Mouse (Mus musculus) liver, embryonic 12.5 days (tissue): ENCODE data around the gene Sez6. TPM values are rescaled to one million over a fixed set of nuclear protein-coding genes. Genes with fewer than 3 reads are reported as not detected.

Experiments used
- ATAC-seq: fragments of 200-750 bp; cut with Nextera tagmentation; 2 replicates; pipeline ENCODE4 v1.8.0; 2017; ENCODE audit warnings: moderate number of reproducible peaks, mild to moderate bottlenecking, moderate library complexity
- H3K27ac ChIP-seq: fragments of 300-500 bp; sonication (generic); 2 replicates; pipeline ENCODE4 v1.5.1; 2016; ENCODE audit warnings: mild to moderate bottlenecking
- H3K27me3 ChIP-seq: fragments of 300-500 bp; sonication (generic); replicated peaks from 2 replicates; pipeline ENCODE4 v1.6.1; 2016; ENCODE audit warnings: mild to moderate bottlenecking, moderate library complexity
- H3K36me3 ChIP-seq: fragments of 300-500 bp; sonication (generic); 2 replicates; pipeline ENCODE4 v1.6.1; 2016; ENCODE audit warnings: mild to moderate bottlenecking, moderate library complexity
- H3K4me1 ChIP-seq: fragments of 300-500 bp; sonication (generic); 2 replicates; pipeline ENCODE4 v1.6.1; 2016
- H3K4me2 ChIP-seq: fragments of 300-500 bp; sonication (generic); 2 replicates; pipeline ENCODE4 v1.6.1; 2016; ENCODE audit warnings: mild to moderate bottlenecking, moderate library complexity
- H3K4me3 ChIP-seq: fragments of 300-500 bp; sonication (generic); 2 replicates; pipeline ENCODE4 v1.5.1; 2016; ENCODE audit warnings: mild to moderate bottlenecking, moderate library complexity
- H3K9ac ChIP-seq: fragments of 300-500 bp; sonication (generic); 2 replicates; pipeline ENCODE4 v1.6.1; 2016; ENCODE audit warnings: mild to moderate bottlenecking, moderate library complexity
- H3K9me3 ChIP-seq: fragments of 300-500 bp; sonication (generic); replicated peaks from 2 replicates; pipeline ENCODE4 v1.6.1; 2016; ENCODE audit warnings: mild to moderate bottlenecking, moderate library complexity
- WGBS: fragments of 180-500 bp; shearing (Covaris S2); methylation state at CpG from one replicate; pipeline ENCODE4 v1.1.7; 2016; ENCODE audit not compliant: insufficient replicate concordance; 5-methylcytosine and 5-hydroxymethylcytosine counted together
- polyA plus RNA-seq: library from polyadenylated mRNA; unstranded; fragments of >200 nt; fragmentation: Nextera tagmentation; extraction: Ambion mirVana; gene quantifications from 2 replicates; pipeline ENCODE4 v1.2.1, GENCODE M21; 2016

The Sez6 gene
- polyA plus RNA-seq, 1 experiment from 2014 or later, result 0.05 TPM

GRCm38 (mm10) chr11:77909376-77909775 is 21.2 kb upstream of the Sez6 start:
- Histone ChIP-seq H3K9ac (no peak overlapping the region), H3K27ac (no peak overlapping the region), H3K4me1 (no peaks in the 10 kb centered on the region), H3K4me3 (no peak overlapping the region), H3K4me2 (no peak overlapping the region), H3K9me3 (no peaks in the 10 kb centered on the region), H3K36me3 (no peaks in the 10 kb centered on the region), H3K27me3 (peaks cover 98% of the 10 kb centered on the region)
- ATAC-seq, result no peak
- 22% methylated on average over 5 of the region's 5 CpGs for WGBS

GRCm38 (mm10) chr11:77909776-77910175 is 20.8 kb upstream of the Sez6 start:
- ATAC-seq, result no peak
- Histone ChIP-seq H3K4me1 (no peaks in the 10 kb centered on the region), H3K9me3 (no peaks in the 10 kb centered on the region), H3K9ac (no peak overlapping the region), H3K27ac (no peak overlapping the region), H3K4me2 (no peak overlapping the region), H3K36me3 (no peaks in the 10 kb centered on the region), H3K27me3 (peaks cover 98% of the 10 kb centered on the region), H3K4me3 (no peak overlapping the region)
- WGBS, result 31% methylated on average over 6 of the region's 6 CpGs

GRCm38 (mm10) chr11:77913505-77913904 is 17.1 kb upstream of the Sez6 start:
- ATAC-seq, result no peak
- Histone ChIP-seq H3K4me2 (no peak overlapping the region), H3K27ac (no peak overlapping the region), H3K27me3 (peaks cover 97% of the 10 kb centered on the region), H3K9me3 (no peaks in the 10 kb centered on the region), H3K36me3 (no peaks in the 10 kb centered on the region), H3K4me3 (no peak overlapping the region), H3K9ac (no peak overlapping the region), H3K4me1 (no peaks in the 10 kb centered on the region)
- 59% methylated on average over 6 of the region's 6 CpGs for WGBS

- ATAC-seq, result no peak
- no peak overlapping the region for H3K4me3 ChIP-seq
- H3K9ac ChIP-seq, result no peak overlapping the region
- 6% methylated on average over 32 of the region's 32 CpGs for WGBS
- H3K27ac ChIP-seq, result no peak overlapping the region
- H3K4me2 ChIP-seq, result no peak overlapping the region
- no peaks in the 10 kb centered on the region for H3K4me1 ChIP-seq
- peaks cover 93% of the 10 kb centered on the region for H3K27me3 ChIP-seq
- H3K36me3 ChIP-seq, result no peaks in the 10 kb centered on the region
- H3K9me3 ChIP-seq, result no peaks in the 10 kb centered on the region
Measured at GRCm38 (mm10) chr11:77914598-77915260, 15.9 kb upstream of the Sez6 start.

- Histone ChIP-seq H3K27ac (no peak overlapping the region), H3K4me3 (no peak overlapping the region), H3K4me1 (no peaks in the 10 kb centered on the region), H3K9ac (no peak overlapping the region), H3K4me2 (no peak overlapping the region), H3K36me3 (no peaks in the 10 kb centered on the region), H3K9me3 (no peaks in the 10 kb centered on the region), H3K27me3 (peaks cover 92% of the 10 kb centered on the region)
- ATAC-seq, result no peak
- WGBS, result 56% methylated on average over 4 of the region's 4 CpGs
Measured at GRCm38 (mm10) chr11:77916741-77917140, 13.9 kb upstream of the Sez6 start.

- WGBS, result 34% methylated on average over 10 of the region's 10 CpGs
- peaks cover 92% of the 10 kb centered on the region for H3K27me3 ChIP-seq
- no peak overlapping the region for H3K4me3 ChIP-seq
- H3K9ac ChIP-seq, result no peak overlapping the region
- H3K4me1 ChIP-seq, result no peaks in the 10 kb centered on the region
- no peak overlapping the region for H3K4me2 ChIP-seq
- no peak overlapping the region for H3K27ac ChIP-seq
- H3K9me3 ChIP-seq, result no peaks in the 10 kb centered on the region
- H3K36me3 ChIP-seq, result no peaks in the 10 kb centered on the region
- no peak for ATAC-seq
Measured at GRCm38 (mm10) chr11:77917166-77917565, 13.4 kb upstream of the Sez6 start.

- Histone ChIP-seq H3K4me1 (no peaks in the 10 kb centered on the region), H3K9ac (no peak overlapping the region), H3K9me3 (no peaks in the 10 kb centered on the region), H3K4me3 (no peak overlapping the region), H3K4me2 (no peak overlapping the region), H3K27ac (no peak overlapping the region), H3K36me3 (no peaks in the 10 kb centered on the region), H3K27me3 (peaks cover 82% of the 10 kb centered on the region)
- 64% methylated on average over 4 of the region's 4 CpGs for WGBS
- no peak for ATAC-seq
Measured at GRCm38 (mm10) chr11:77923285-77923684, 7.3 kb upstream of the Sez6 start.

- ATAC-seq, result no peak
- peaks cover 90% of the 10 kb centered on the region for H3K27me3 ChIP-seq
Measured at GRCm38 (mm10) chr11:77925836-77926657, 4.6 kb upstream of the Sez6 start.

GRCm38 (mm10) chr11:77926666-77927065 is 3.9 kb upstream of the Sez6 start:
- Histone ChIP-seq H3K9me3 (no peaks in the 10 kb centered on the region), H3K36me3 (no peaks in the 10 kb centered on the region), H3K4me2 (no peak overlapping the region), H3K4me1 (peaks cover 9% of the 10 kb centered on the region), H3K27ac (no peak overlapping the region), H3K4me3 (no peak overlapping the region), H3K9ac (no peak overlapping the region), H3K27me3 (peaks cover 90% of the 10 kb centered on the region)
- WGBS, result 15% methylated on average over 9 of the region's 9 CpGs
- ATAC-seq, result no peak

More at GRCm38 (mm10) chr11:77925836-77926657, 4.6 kb upstream of the Sez6 start:
- Histone ChIP-seq H3K4me2 (no peak overlapping the region), H3K36me3 (no peaks in the 10 kb centered on the region), H3K9ac (no peak overlapping the region), H3K9me3 (no peaks in the 10 kb centered on the region), H3K4me1 (peaks cover 3% of the 10 kb centered on the region; the same call in 1 of the 2 replicates), H3K27ac (no peak overlapping the region), H3K4me3 (no peak overlapping the region)
- 23% methylated on average over 9 of the region's 9 CpGs for WGBS

- Histone ChIP-seq H3K36me3 (no peaks in the 10 kb centered on the region), H3K4me1 (peaks cover 10% of the 10 kb centered on the region), H3K9me3 (no peaks in the 10 kb centered on the region), H3K4me2 (no peak overlapping the region), H3K27ac (no peak overlapping the region), H3K9ac (no peak overlapping the region), H3K4me3 (no peak overlapping the region), H3K27me3 (peaks cover 96% of the 10 kb centered on the region)
- no peak for ATAC-seq
- 48% methylated on average over 5 of the region's 5 CpGs for WGBS
Measured at GRCm38 (mm10) chr11:77927837-77928236, 2.8 kb upstream of the Sez6 start.

GRCm38 (mm10) chr11:77931541-77932433 is 1.2 kb downstream of the Sez6 start:
- H3K27ac ChIP-seq, result no peak overlapping the region
- no peaks in the 10 kb centered on the region for H3K36me3 ChIP-seq
- H3K27me3 ChIP-seq, result peaks cover 98% of the 10 kb centered on the region
- no peak overlapping the region for H3K9ac ChIP-seq
- no peaks in the 10 kb centered on the region for H3K9me3 ChIP-seq
- H3K4me3 ChIP-seq, result peak overlapping the region; percentile 47
- no peak for ATAC-seq
- peaks cover 10% of the 10 kb centered on the region for H3K4me1 ChIP-seq
- 3% methylated on average over 41 of the region's 41 CpGs for WGBS
- peak overlapping the region; percentile 73 for H3K4me2 ChIP-seq

- Histone ChIP-seq H3K4me2 (no peak overlapping the region), H3K36me3 (no peaks in the 10 kb centered on the region), H3K9me3 (no peaks in the 10 kb centered on the region), H3K27me3 (peaks cover 99% of the 10 kb centered on the region), H3K9ac (no peak overlapping the region), H3K4me1 (peaks cover 10% of the 10 kb centered on the region), H3K4me3 (no peak overlapping the region), H3K27ac (no peak overlapping the region)
- ATAC-seq, result no peak
- WGBS, result 31% methylated on average over 5 of the region's 5 CpGs
Measured at GRCm38 (mm10) chr11:77932576-77932975, 2.0 kb downstream of the Sez6 start.
